Mouse (Mus musculus): ENCODE measurements around the gene Tmem265. TPM values are rescaled to one million over a fixed set of nuclear protein-coding genes. Genes with fewer than 3 reads are reported as not detected.

Tmem265 gene
- total and polyA plus RNA-seq, 3 experiments, result 2.5 TPM; not detected in 2

Other genes with a start within 250 kb of the Tmem265 start
- 10 to 100 TPM; 30.5 to 32.3 TPM for gene Zfp768, start 215.8 kb upstream of the Tmem265 start, total RNA-seq (2021)
- gene Zfp768, start 215.8 kb upstream of the Tmem265 start, polyA plus RNA-seq (2012; rRNA removed), result 52.5 and 54.2 TPM in 2 replicates
- 10 to 100 TPM in 1 of 2 experiments, 1 to 10 TPM in 1; 8.0 to 11.2 TPM for gene Zfp747, start 185.3 kb upstream of the Tmem265 start, total RNA-seq (2021)
- gene Zfp747, start 185.3 kb upstream of the Tmem265 start, polyA plus RNA-seq (2012; rRNA removed), result 4.4 and 6.7 TPM in 2 replicates
- 1 to 10 TPM; 4.4 to 6.3 TPM for gene 9130019O22Rik, start 174.2 kb upstream of the Tmem265 start, total RNA-seq (2021)
- gene 9130019O22Rik, start 174.2 kb upstream of the Tmem265 start, polyA plus RNA-seq (2012; rRNA removed), result 2.5 and 3.3 TPM in 2 replicates
- gene E430018J23Rik, start 167.8 kb upstream of the Tmem265 start, total RNA-seq (2021), result 10 to 100 TPM in 1 of 2 experiments, 1 to 10 TPM in 1; 7.1 to 10.3 TPM
- 8.9 and 10.0 TPM in 2 replicates for gene E430018J23Rik, start 167.8 kb upstream of the Tmem265 start, polyA plus RNA-seq (2012; rRNA removed)
- gene Zfp764, start 154.6 kb upstream of the Tmem265 start, total RNA-seq (2021), result 1 to 10 TPM; 5.0 to 8.1 TPM
- gene Zfp764, start 154.6 kb upstream of the Tmem265 start, polyA plus RNA-seq (2012; rRNA removed), result 4.1 and 4.5 TPM in 2 replicates
- 10 to 100 TPM; 13.3 to 15.3 TPM for gene Zfp688, start 139.3 kb upstream of the Tmem265 start, total RNA-seq (2021)
- 30.2 and 33.8 TPM in 2 replicates for gene Zfp688, start 139.3 kb upstream of the Tmem265 start, polyA plus RNA-seq (2012; rRNA removed)
- 1 to 10 TPM; 3.9 to 4.6 TPM for gene Zfp689, start 112.2 kb upstream of the Tmem265 start, total RNA-seq (2021)
- 7.0 and 7.1 TPM in 2 replicates for gene Zfp689, start 112.2 kb upstream of the Tmem265 start, polyA plus RNA-seq (2012; rRNA removed)
- 10 to 100 TPM; 49.0 to 56.8 TPM for gene Prr14, start 101.8 kb upstream of the Tmem265 start, total RNA-seq (2021)
- gene Prr14, start 101.8 kb upstream of the Tmem265 start, polyA plus RNA-seq (2012; rRNA removed), result 73.2 and 87.0 TPM in 2 replicates
- gene Fbrs, start 82.2 kb upstream of the Tmem265 start, total RNA-seq (2021), result 10 to 100 TPM; 54.8 to 90.7 TPM
- gene Fbrs, start 82.2 kb upstream of the Tmem265 start, polyA plus RNA-seq (2012; rRNA removed), result 46.0 and 57.8 TPM in 2 replicates
- 10 to 100 TPM; 68.6 to 90.2 TPM for gene Srcap, start 49.4 kb upstream of the Tmem265 start, total RNA-seq (2021)
- 29.3 and 41.2 TPM in 2 replicates for gene Srcap, start 49.4 kb upstream of the Tmem265 start, polyA plus RNA-seq (2012; rRNA removed)
- gene Gm42715, start 41.8 kb upstream of the Tmem265 start, total RNA-seq (2021), result 10 to 100 TPM; 19.1 to 19.7 TPM
- 4.0 and 6.7 TPM in 2 replicates for gene Gm42715, start 41.8 kb upstream of the Tmem265 start, polyA plus RNA-seq (2012; rRNA removed)
- gene Phkg2, start 11.9 kb downstream of the Tmem265 start, total RNA-seq (2021), result 10 to 100 TPM; 37.3 to 44.4 TPM
- 48.3 and 53.2 TPM in 2 replicates for gene Phkg2, start 11.9 kb downstream of the Tmem265 start, polyA plus RNA-seq (2012; rRNA removed)
- 10 to 100 TPM in 1 of 2 experiments, 1 to 10 TPM in 1; 7.6 to 11.4 TPM for gene Ccdc189, start 27.2 kb downstream of the Tmem265 start, total RNA-seq (2021)
- gene Ccdc189, start 27.2 kb downstream of the Tmem265 start, polyA plus RNA-seq (2012; rRNA removed), result 4.8 and 6.1 TPM in 2 replicates
- 10 to 100 TPM; 54.9 to 55.7 TPM for gene Rnf40, start 27.4 kb downstream of the Tmem265 start, total RNA-seq (2021)
- 19.3 and 23.3 TPM in 2 replicates for gene Rnf40, start 27.4 kb downstream of the Tmem265 start, polyA plus RNA-seq (2012; rRNA removed)
- 10 to 100 TPM; 16.3 to 21.2 TPM for gene Zfp629, start 54.4 kb downstream of the Tmem265 start, total RNA-seq (2021)
- gene Zfp629, start 54.4 kb downstream of the Tmem265 start, polyA plus RNA-seq (2012; rRNA removed), result 14.0 and 15.5 TPM in 2 replicates
- gene Bcl7c, start 147.5 kb downstream of the Tmem265 start, total RNA-seq (2021), result 10 to 100 TPM; 70.9 to 86.0 TPM
- 70.5 and 78.0 TPM in 2 replicates for gene Bcl7c, start 147.5 kb downstream of the Tmem265 start, polyA plus RNA-seq (2012; rRNA removed)
- gene Ctf1, start 151.3 kb downstream of the Tmem265 start, total RNA-seq (2021), result 1 to 10 TPM; 3.3 to 3.7 TPM
- 18.9 and 22.1 TPM in 2 replicates for gene Ctf1, start 151.3 kb downstream of the Tmem265 start, polyA plus RNA-seq (2012; rRNA removed)
- not detected for gene Ctf2, start 170.8 kb downstream of the Tmem265 start, total RNA-seq (2021)
- gene Ctf2, start 170.8 kb downstream of the Tmem265 start, polyA plus RNA-seq (2012; rRNA removed), result not detected in 2 replicates
- 10 to 100 TPM in 1 of 2 experiments, 1 to 10 TPM in 1; 9.5 to 11.6 TPM for gene Fbxl19, start 183.2 kb downstream of the Tmem265 start, total RNA-seq (2021)
- gene Fbxl19, start 183.2 kb downstream of the Tmem265 start, polyA plus RNA-seq (2012; rRNA removed), result 34.5 and 42.6 TPM in 2 replicates
- 10 to 100 TPM; 28.3 to 32.8 TPM for gene Orai3, start 208.4 kb downstream of the Tmem265 start, total RNA-seq (2021)
- gene Orai3, start 208.4 kb downstream of the Tmem265 start, polyA plus RNA-seq (2012; rRNA removed), result 90.6 and 94.8 TPM in 2 replicates
- gene Setd1a, start 215.3 kb downstream of the Tmem265 start, total RNA-seq (2021), result 10 to 100 TPM; 36.0 to 42.6 TPM
- 12.6 and 15.9 TPM in 2 replicates for gene Setd1a, start 215.3 kb downstream of the Tmem265 start, polyA plus RNA-seq (2012; rRNA removed)
- 1 to 10 TPM; 2.2 to 4.6 TPM for gene Gm49388, start 224.2 kb downstream of the Tmem265 start, total RNA-seq (2021)
- not detected in 2 replicates for gene Gm49388, start 224.2 kb downstream of the Tmem265 start, polyA plus RNA-seq (2012; rRNA removed)
- gene Hsd3b7, start 239.2 kb downstream of the Tmem265 start, total RNA-seq (2021), result 10 to 100 TPM; 45.5 to 46.2 TPM
- 83.9 and 86.5 TPM in 2 replicates for gene Hsd3b7, start 239.2 kb downstream of the Tmem265 start, polyA plus RNA-seq (2012; rRNA removed)